Mouse (Mus musculus) myocyte (in vitro differentiated cells): ENCODE data around the gene Nrip1. TPM values are rescaled to one million over a fixed set of nuclear protein-coding genes. Genes with fewer than 3 reads are reported as not detected.

Source experiments
- H3K27me3 ChIP-seq: one replicate; pipeline ENCODE4 v1.6.1; 2011; ENCODE audit not compliant: control insufficient read depth, insufficient read depth, insufficient read length
- H3K36me3 ChIP-seq: one replicate; pipeline ENCODE4 v1.6.1; 2011; ENCODE audit not compliant: control insufficient read depth, insufficient read depth
- H3K4me2 ChIP-seq: one replicate; pipeline ENCODE4 v1.6.1; 2011; ENCODE audit warnings: low read depth, control low read depth
- H3K4me3 ChIP-seq: one replicate; pipeline ENCODE4 v1.5.1; 2011; ENCODE audit warnings: mild to moderate bottlenecking, control low read depth, moderate library complexity
- H3K79me2 ChIP-seq: one replicate; pipeline ENCODE4 v1.6.1; 2011; ENCODE audit not compliant: control insufficient read depth, insufficient read depth
- H3ac ChIP-seq: one replicate; pipeline ENCODE4 v1.6.1; 2011; ENCODE audit not compliant: control insufficient read depth, insufficient read length
- CEBPB ChIP-seq: IDR thresholded peaks from 2 replicates; pipeline ENCODE4 v1.6.1; 2011; ENCODE audit warnings: mild to moderate bottlenecking, moderate library complexity; ENCODE audit not compliant: poor library complexity, insufficient read depth, severe bottlenecking
- E2F4 ChIP-seq: IDR thresholded peaks from one replicate; pipeline ENCODE4 v1.6.1; 2011; ENCODE audit warnings: mild to moderate bottlenecking, control low read depth, moderate library complexity; ENCODE audit not compliant: insufficient read depth
- MAX ChIP-seq: IDR thresholded peaks from one replicate; pipeline ENCODE4 v1.6.1; 2011; ENCODE audit warnings: low read depth, mild to moderate bottlenecking, control low read depth
- MYOD1 ChIP-seq, 3 experiments: IDR thresholded peaks; one replicate each; pipeline ENCODE4 v1.6.1; 2011; ENCODE audit warnings: control low read depth in 2 of 3, low read depth in 2 of 3, mild to moderate bottlenecking in 2 of 3, moderate library complexity in 1 of 3; ENCODE audit not compliant: insufficient read length in 2 of 3, control insufficient read depth in 1 of 3
- MYOG ChIP-seq, 3 experiments: IDR thresholded peaks; one replicate each; pipeline ENCODE4 v1.6.1; 2011; ENCODE audit warnings: control low read depth in 2 of 3, low read depth in 2 of 3, mild to moderate bottlenecking in 2 of 3; ENCODE audit not compliant: insufficient read length in 2 of 3, control insufficient read depth in 1 of 3, insufficient read depth in 1 of 3
- POLR2A ChIP-seq: IDR thresholded peaks from one replicate; pipeline ENCODE4 v1.6.1; 2011; ENCODE audit warnings: low read depth, mild to moderate bottlenecking, control low read depth, moderate library complexity; ENCODE audit not compliant: insufficient read length
- POLR2AphosphoS2 ChIP-seq: IDR thresholded peaks from one replicate; pipeline ENCODE4 v1.6.1; 2011; ENCODE audit warnings: low read depth, control low read depth; ENCODE audit not compliant: insufficient read length
- REST ChIP-seq: IDR thresholded peaks from one replicate; pipeline ENCODE4 v1.6.1; 2011; ENCODE audit warnings: mild to moderate bottlenecking, control low read depth, moderate library complexity; ENCODE audit not compliant: insufficient read depth, insufficient read length
- SRF ChIP-seq: IDR thresholded peaks from one replicate; pipeline ENCODE4 v1.6.1; 2011; ENCODE audit warnings: low read depth; ENCODE audit not compliant: control insufficient read depth, insufficient read length
- TCF12 ChIP-seq: IDR thresholded peaks from one replicate; pipeline ENCODE4 v1.6.1; 2011; ENCODE audit warnings: mild to moderate bottlenecking, control low read depth; ENCODE audit not compliant: poor library complexity, insufficient read depth, severe bottlenecking
- TCF3 ChIP-seq: IDR thresholded peaks from one replicate; pipeline ENCODE4 v1.6.1; 2011; ENCODE audit warnings: low read depth, control low read depth; ENCODE audit not compliant: insufficient read length
- USF1 ChIP-seq: IDR thresholded peaks from one replicate; pipeline ENCODE4 v1.6.1; 2011; ENCODE audit warnings: low read depth, mild to moderate bottlenecking, control low read depth, moderate library complexity
- polyA plus RNA-seq: library from polyadenylated mRNA; unstranded; fragments of >200 nt; fragmentation: generic; extraction: Trizol; gene quantifications from one replicate; pipeline ENCODE4 v1.2.1, GENCODE M21; 2012; ENCODE audit warnings: missing spikeins

Gene Nrip1
- polyA plus RNA-seq, 1 experiment = 3.9 TPM

DNA sequence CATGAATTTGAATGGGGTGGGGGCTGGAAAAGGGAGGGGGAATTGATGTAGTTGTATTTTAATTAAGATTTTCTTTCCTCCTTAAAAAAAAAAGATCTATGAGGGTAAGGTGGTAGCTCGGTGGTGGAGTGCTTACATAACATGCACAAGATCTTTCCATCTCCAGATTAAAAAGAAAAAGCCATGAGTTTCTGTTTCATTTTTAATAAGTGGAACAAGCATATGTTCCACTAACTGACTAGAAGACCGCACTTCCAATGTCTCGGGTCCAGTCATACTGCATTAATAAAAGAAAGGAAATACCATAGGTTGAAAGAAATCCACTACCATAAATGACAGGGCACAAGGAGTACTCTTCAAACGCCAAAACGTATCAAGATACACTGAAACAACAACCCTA is 18.4 kb downstream of the Nrip1 start:
- no peak overlapping the region for H3K4me2 ChIP-seq
- peaks cover 11% of the 10 kb centered on the region for H3K36me3 ChIP-seq
- H3ac ChIP-seq = no peak overlapping the region
- H3K27me3 ChIP-seq = no peaks in the 10 kb centered on the region
- H3K79me2 ChIP-seq = peaks cover 75% of the 10 kb centered on the region
- TF ChIP-seq MAX = no peak
- TF ChIP-seq POLR2A = no peak
- TF ChIP-seq TCF12 = no peak
- no peak for TF ChIP-seq MYOG (IDR thresholded peaks at IDR 0.05; ENCODE audit: control insufficient read depth in 1 of 3, insufficient read depth in 1 of 3, insufficient read length in 2 of 3, low read depth in 2 of 3)
- TF ChIP-seq MYOD1 (IDR thresholded peaks at IDR 0.05; ENCODE audit: control insufficient read depth in 1 of 3, insufficient read length in 2 of 3, low read depth in 2 of 3) = no peak
- TF ChIP-seq SRF = no peak
- TF ChIP-seq E2F4 = no peak
- TF ChIP-seq REST = no peak
- TF ChIP-seq POLR2AphosphoS2 = no peak
- no peak for TF ChIP-seq USF1
- TF ChIP-seq CEBPB = no peak
- no peak for TF ChIP-seq TCF3
- H3K4me3 ChIP-seq = no peak overlapping the region

DNA sequence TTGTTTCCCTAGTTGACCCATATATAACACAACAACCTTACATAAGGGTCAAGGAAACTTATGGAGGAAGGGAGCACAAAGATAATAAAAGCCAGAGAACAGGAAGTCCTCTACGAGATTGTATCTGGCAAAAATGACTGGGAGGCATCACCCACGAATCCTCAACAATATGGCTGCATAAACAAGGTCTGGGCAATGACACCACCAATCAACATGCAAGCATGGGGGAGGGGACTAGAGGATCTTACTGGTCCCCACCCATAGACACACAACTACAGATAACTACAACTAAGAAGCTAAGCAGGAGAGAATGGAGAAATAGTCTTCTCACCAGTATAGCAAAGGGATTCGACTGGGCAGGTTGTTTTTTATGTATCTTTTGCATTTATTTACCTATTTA is 18.8 kb downstream of the Nrip1 start:
- H3K36me3 ChIP-seq = peaks cover 14% of the 10 kb centered on the region
- no peak for TF ChIP-seq USF1
- TF ChIP-seq E2F4 = no peak
- no peak for TF ChIP-seq REST
- TF ChIP-seq CEBPB = no peak
- no peak for TF ChIP-seq MAX
- TF ChIP-seq SRF = no peak
- no peak for TF ChIP-seq TCF12
- no peak for TF ChIP-seq MYOG (IDR thresholded peaks at IDR 0.05; ENCODE audit: control insufficient read depth in 1 of 3, insufficient read depth in 1 of 3, insufficient read length in 2 of 3, low read depth in 2 of 3)
- TF ChIP-seq POLR2AphosphoS2 = no peak
- TF ChIP-seq TCF3 = no peak
- no peak for TF ChIP-seq POLR2A
- TF ChIP-seq MYOD1 (IDR thresholded peaks at IDR 0.05; ENCODE audit: control insufficient read depth in 1 of 3, insufficient read length in 2 of 3, low read depth in 2 of 3) = no peak
- H3K79me2 ChIP-seq = peaks cover 70% of the 10 kb centered on the region
- no peak overlapping the region for H3K4me3 ChIP-seq
- no peak overlapping the region for H3ac ChIP-seq
- no peak overlapping the region for H3K4me2 ChIP-seq
- no peaks in the 10 kb centered on the region for H3K27me3 ChIP-seq

GRCm38 (mm10) chr16:76354289-76354688 is 19.3 kb downstream of the Nrip1 start:
- no peaks in the 10 kb centered on the region for H3K27me3 ChIP-seq

GRCm38 (mm10) chr16:76350922-76351321 is 22.7 kb downstream of the Nrip1 start:
- no peak overlapping the region for H3ac ChIP-seq
- peaks cover 20% of the 10 kb centered on the region for H3K36me3 ChIP-seq
- TF ChIP-seq MYOG (IDR thresholded peaks at IDR 0.05; ENCODE audit: control insufficient read depth in 1 of 3, insufficient read depth in 1 of 3, insufficient read length in 2 of 3, low read depth in 2 of 3) (no peak), E2F4 (no peak), CEBPB (no peak), SRF (no peak), USF1 (no peak), TCF12 (no peak), MYOD1 (IDR thresholded peaks at IDR 0.05; ENCODE audit: control insufficient read depth in 1 of 3, insufficient read length in 2 of 3, low read depth in 2 of 3) (no peak), TCF3 (no peak), POLR2AphosphoS2 (no peak), REST (no peak), POLR2A (no peak), MAX (no peak)
- no peak overlapping the region for H3K4me2 ChIP-seq
- no peak overlapping the region for H3K4me3 ChIP-seq
- no peaks in the 10 kb centered on the region for H3K27me3 ChIP-seq
- peaks cover 64% of the 10 kb centered on the region for H3K79me2 ChIP-seq

More at GRCm38 (mm10) chr16:76354289-76354688, 19.3 kb downstream of the Nrip1 start:
- H3K4me2 ChIP-seq = no peak overlapping the region
- H3ac ChIP-seq = no peak overlapping the region
- TF ChIP-seq TCF3 (no peak), MYOD1 (IDR thresholded peaks at IDR 0.05; ENCODE audit: control insufficient read depth in 1 of 3, insufficient read length in 2 of 3, low read depth in 2 of 3) (peak in 2 of 3 experiments; percentile 20 to 30)
- peaks cover 19% of the 10 kb centered on the region for H3K36me3 ChIP-seq
- peaks cover 65% of the 10 kb centered on the region for H3K79me2 ChIP-seq
- H3K4me3 ChIP-seq = no peak overlapping the region

DNA sequence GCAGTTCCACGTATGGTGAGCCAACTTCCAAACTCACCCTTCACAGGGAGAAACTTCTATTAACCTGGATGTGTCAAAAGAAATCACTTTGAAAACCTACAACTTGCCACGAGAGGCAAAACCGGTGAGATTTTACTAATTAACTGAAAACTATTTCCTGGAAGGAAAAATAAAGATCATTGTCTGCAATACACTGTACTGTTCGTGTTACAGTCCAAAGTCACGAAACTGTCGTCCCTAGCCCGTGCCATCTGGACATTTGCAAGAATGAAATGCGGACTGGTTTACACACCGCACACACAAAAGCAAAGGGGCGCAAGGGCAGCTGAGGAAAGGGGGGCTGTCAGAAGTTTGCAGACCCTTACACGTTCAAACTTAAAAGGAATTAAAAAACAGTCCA is 24.6 kb downstream of the Nrip1 start:
- Histone ChIP-seq H3K27me3 (no peaks in the 10 kb centered on the region), H3K79me2 (peaks cover 62% of the 10 kb centered on the region), H3K36me3 (peaks cover 20% of the 10 kb centered on the region), H3K4me3 (no peak overlapping the region), H3ac (no peak overlapping the region), H3K4me2 (no peak overlapping the region)
- TF ChIP-seq MYOD1 (IDR thresholded peaks at IDR 0.05; ENCODE audit: control insufficient read depth in 1 of 3, insufficient read length in 2 of 3, low read depth in 2 of 3) = no peak
- TF ChIP-seq USF1 = no peak
